Mouse (Mus musculus) lung, embryonic 16.5 days (tissue): ENCODE measurements at regions not wholly inside any gene's neighbourhood (a gene's known extent, or its start where the extent isn't known, plus 50 kb on each side); places are given as distances from the start of the nearest gene placed in this dataset.
A peak's percentile ranks its signal among the peaks of the same experiment; 100 is the strongest.

ENCODE experiments used
- ATAC-seq: fragments of 200-750 bp; cut with Nextera tagmentation; 2 replicates; pipeline ENCODE4 v1.8.0; 2017; ENCODE audit warnings: low read depth, mild to moderate bottlenecking, moderate library complexity
- H3K27ac ChIP-seq: fragments of 300-500 bp; sonication (generic); 2 replicates; pipeline ENCODE4 v1.5.1; 2014; ENCODE audit warnings: mild to moderate bottlenecking, control low read depth, low read length
- H3K27me3 ChIP-seq: fragments of 300-500 bp; sonication (generic); 2 replicates; pipeline ENCODE4 v1.6.1; 2014; ENCODE audit warnings: low read depth, low read length, mixed read lengths; ENCODE audit not compliant: control insufficient read depth, insufficient read depth
- H3K36me3 ChIP-seq: fragments of 300-500 bp; sonication (generic); 2 replicates; pipeline ENCODE4 v1.6.1; 2014; ENCODE audit warnings: low read length; ENCODE audit not compliant: control insufficient read depth, insufficient read depth
- H3K4me1 ChIP-seq: fragments of 300-500 bp; sonication (generic); replicated peaks from 2 replicates; pipeline ENCODE4 v1.6.1; 2014; ENCODE audit warnings: low read length, mixed read lengths; ENCODE audit not compliant: control insufficient read depth, insufficient read depth
- H3K4me2 ChIP-seq: fragments of 300-500 bp; sonication (generic); 2 replicates; pipeline ENCODE4 v1.6.1; 2014; ENCODE audit warnings: low read depth, low read length, control low read depth
- H3K4me3 ChIP-seq: fragments of 300-500 bp; sonication (generic); 2 replicates; pipeline ENCODE4 v1.5.1; 2014; ENCODE audit warnings: mild to moderate bottlenecking, low read length, control low read depth
- H3K9ac ChIP-seq: fragments of 300-500 bp; sonication (generic); 2 replicates; pipeline ENCODE4 v1.6.1; 2014; ENCODE audit warnings: low read length, control low read depth
- H3K9me3 ChIP-seq: fragments of 300-500 bp; sonication (generic); 2 replicates; pipeline ENCODE4 v1.6.1; 2016; ENCODE audit warnings: low read length; ENCODE audit not compliant: control insufficient read depth
- WGBS: fragments of 180-500 bp; shearing (Covaris S2); extraction: QIAGEN DNeasy Blood & Tissue Kit; methylation state at CpG from one replicate; pipeline ENCODE4 v1.1.7; 2014; 5-methylcytosine and 5-hydroxymethylcytosine counted together

- Histone ChIP-seq H3K4me2 (no peak overlapping the region), H3K9ac (no peak overlapping the region), H3K27me3 (no peaks in the 10 kb centered on the region), H3K4me3 (no peak overlapping the region), H3K36me3 (no peaks in the 10 kb centered on the region), H3K4me1 (peaks cover 15% of the 10 kb centered on the region), H3K27ac (no peak overlapping the region), H3K9me3 (no peaks in the 10 kb centered on the region)
- no peak for ATAC-seq
- WGBS = 46% methylated on average over 6 of the region's 6 CpGs
These were observed 68.6 kb downstream of the Dad1 start for GRCm38 (mm10) chr14:54185265-54185830.

- Histone ChIP-seq H3K9ac (no peak overlapping the region), H3K36me3 (no peaks in the 10 kb centered on the region), H3K9me3 (no peaks in the 10 kb centered on the region), H3K27me3 (no peaks in the 10 kb centered on the region), H3K27ac (no peak overlapping the region), H3K4me1 (peaks cover 23% of the 10 kb centered on the region), H3K4me3 (no peak overlapping the region), H3K4me2 (no peak overlapping the region)
- 50% methylated on average over 3 of the region's 3 CpGs for WGBS
- peak; percentile 68 for ATAC-seq
These were observed 70.0 kb downstream of the Dad1 start for GRCm38 (mm10) chr14:54183873-54184272.

GRCm38 (mm10) chr14:54182838-54183237 lies 71.1 kb downstream of the Dad1 start:
- Histone ChIP-seq H3K4me1 (peaks cover 31% of the 10 kb centered on the region), H3K4me2 (no peak overlapping the region), H3K27me3 (no peaks in the 10 kb centered on the region), H3K4me3 (no peak overlapping the region), H3K36me3 (no peaks in the 10 kb centered on the region), H3K9ac (no peak overlapping the region), H3K27ac (no peak overlapping the region), H3K9me3 (no peaks in the 10 kb centered on the region)
- no peak for ATAC-seq
- WGBS = 71% methylated on average over 10 of the region's 10 CpGs

DNA sequence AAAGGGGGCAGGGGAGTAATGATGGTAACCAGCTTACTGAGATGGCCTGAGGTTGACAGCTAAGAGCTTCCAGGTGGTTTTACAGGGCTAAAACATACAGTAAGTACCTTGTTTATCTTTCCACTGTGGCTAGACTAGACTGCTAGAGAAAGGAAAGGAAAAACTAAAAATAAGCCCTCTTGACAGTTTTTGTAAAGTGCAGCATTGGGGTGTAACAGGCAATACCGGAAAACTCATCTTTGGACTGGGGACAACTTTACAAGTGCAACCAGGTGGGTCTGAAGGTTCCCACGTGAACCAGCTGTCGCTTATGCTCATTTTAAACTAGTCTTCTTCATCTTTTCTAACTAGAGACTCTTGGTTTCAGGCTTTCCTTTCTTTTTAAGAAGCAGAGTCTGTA lies 72.6 kb downstream of the Dad1 start:
- H3K4me3 ChIP-seq = no peak overlapping the region
- no peaks in the 10 kb centered on the region for H3K27me3 ChIP-seq
- no peak for ATAC-seq
- H3K36me3 ChIP-seq = no peaks in the 10 kb centered on the region
- WGBS = 56% methylated on average over 3 of the region's 3 CpGs
- no peak overlapping the region for H3K9ac ChIP-seq
- H3K9me3 ChIP-seq = no peaks in the 10 kb centered on the region
- H3K4me1 ChIP-seq = peaks cover 31% of the 10 kb centered on the region
- no peak overlapping the region for H3K4me2 ChIP-seq
- 0 out of 2 replicates have a peak overlapping the region, but pooled peaks have one; percentile 12 for H3K27ac ChIP-seq

DNA sequence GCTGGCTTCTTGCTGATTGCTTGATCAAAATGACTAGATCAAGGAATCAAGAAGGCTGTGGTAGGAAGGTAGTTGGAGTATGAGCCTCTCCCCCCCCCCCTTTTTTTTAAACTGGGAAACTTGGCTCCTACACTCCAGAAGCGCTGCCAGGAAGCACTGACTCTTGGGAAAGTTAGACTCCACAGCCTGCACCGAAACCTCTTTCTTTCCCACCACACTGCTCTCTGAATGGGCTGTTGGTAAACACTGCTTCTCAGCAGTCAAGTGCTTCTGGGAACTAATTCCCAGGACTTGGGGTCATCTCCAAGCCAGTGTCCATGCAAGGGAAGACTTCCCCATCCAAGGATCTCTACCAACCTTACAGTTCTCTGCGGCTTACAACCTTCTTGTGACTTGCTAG lies 73.2 kb downstream of the Dad1 start:
- peaks cover 31% of the 10 kb centered on the region for H3K4me1 ChIP-seq
- H3K4me2 ChIP-seq = no peak overlapping the region
- no peaks in the 10 kb centered on the region for H3K9me3 ChIP-seq
- H3K27ac ChIP-seq = 0 out of 2 replicates have a peak overlapping the region, but pooled peaks have one; percentile 12
- no peak overlapping the region for H3K9ac ChIP-seq
- H3K36me3 ChIP-seq = no peaks in the 10 kb centered on the region
- ATAC-seq = peak; percentile 32
- 58% methylated on average over 3 of the region's 3 CpGs for WGBS
- H3K4me3 ChIP-seq = no peak overlapping the region
- no peaks in the 10 kb centered on the region for H3K27me3 ChIP-seq

- Histone ChIP-seq H3K27me3 (no peaks in the 10 kb centered on the region), H3K9me3 (no peaks in the 10 kb centered on the region), H3K9ac (no peak overlapping the region), H3K4me1 (peaks cover 30% of the 10 kb centered on the region), H3K36me3 (no peaks in the 10 kb centered on the region), H3K4me2 (no peak overlapping the region), H3K4me3 (no peak overlapping the region), H3K27ac (no peak overlapping the region)
- no peak for ATAC-seq
- WGBS = 49% methylated on average over 3 of the region's 3 CpGs
These were observed 73.6 kb downstream of the Dad1 start for GRCm38 (mm10) chr14:54180271-54180670.

DNA sequence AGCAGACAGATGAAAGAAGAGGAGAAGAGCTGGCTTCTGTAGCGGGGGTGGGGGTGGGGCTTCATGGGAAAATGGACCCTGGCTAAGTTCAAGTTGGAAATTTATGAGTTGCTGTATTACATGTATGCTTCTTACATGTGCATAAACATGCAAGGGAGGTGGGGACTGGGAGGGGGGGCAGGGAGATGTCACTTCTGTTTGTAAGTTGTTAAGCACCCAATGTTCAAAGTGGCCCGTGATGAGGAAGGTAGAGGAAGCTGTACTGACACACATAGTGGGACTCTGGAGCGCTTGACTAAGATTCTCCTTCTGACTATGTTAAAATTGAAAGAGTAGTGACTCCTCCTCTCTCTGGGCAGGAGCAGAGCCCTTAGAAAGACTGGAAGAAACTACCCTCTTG lies 75.0 kb downstream of the Dad1 start:
- H3K27me3 ChIP-seq = no peaks in the 10 kb centered on the region
- ATAC-seq = no peak; the same call in 1 of the 2 replicates
- WGBS = 62% methylated on average over 3 of the region's 3 CpGs
- H3K4me3 ChIP-seq = no peak overlapping the region
- H3K36me3 ChIP-seq = no peaks in the 10 kb centered on the region
- no peaks in the 10 kb centered on the region for H3K9me3 ChIP-seq
- no peak overlapping the region; the same call in 1 of the 2 replicates for H3K27ac ChIP-seq
- no peak overlapping the region for H3K4me2 ChIP-seq
- peaks cover 28% of the 10 kb centered on the region for H3K4me1 ChIP-seq
- H3K9ac ChIP-seq = no peak overlapping the region

DNA sequence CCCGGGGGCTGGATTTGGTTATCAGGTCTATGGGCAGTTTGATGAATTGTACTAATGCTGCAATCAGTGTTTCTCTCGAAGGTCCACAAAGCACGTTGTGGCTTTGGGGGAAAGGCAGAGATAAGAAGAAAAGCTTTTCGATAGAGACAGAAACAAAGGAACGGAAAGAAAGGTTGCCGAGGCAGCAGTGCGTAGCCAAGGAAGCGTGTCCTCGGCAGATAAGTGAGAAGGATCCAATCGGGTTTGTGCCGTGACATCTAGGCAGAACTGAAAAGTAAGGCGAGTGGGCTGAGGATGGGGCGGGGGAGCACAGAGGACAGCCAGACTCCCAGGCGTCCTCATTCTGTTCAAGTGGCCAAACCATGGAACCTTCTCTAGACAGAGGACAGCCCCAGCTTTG lies 77.4 kb downstream of the Dad1 start:
- no peaks in the 10 kb centered on the region for H3K36me3 ChIP-seq
- H3K9me3 ChIP-seq = no peaks in the 10 kb centered on the region
- WGBS = 57% methylated on average over 14 of the region's 14 CpGs
- H3K4me3 ChIP-seq = no peak overlapping the region
- ATAC-seq = no peak
- H3K27ac ChIP-seq = no peak overlapping the region
- no peaks in the 10 kb centered on the region for H3K27me3 ChIP-seq
- H3K9ac ChIP-seq = no peak overlapping the region
- no peak overlapping the region for H3K4me2 ChIP-seq
- H3K4me1 ChIP-seq = peaks cover 27% of the 10 kb centered on the region

GRCm38 (mm10) chr14:54175476-54175875 lies 78.4 kb downstream of the Dad1 start:
- Histone ChIP-seq H3K4me3 (no peak overlapping the region), H3K4me2 (no peak overlapping the region), H3K27me3 (no peaks in the 10 kb centered on the region), H3K4me1 (peaks cover 17% of the 10 kb centered on the region), H3K9me3 (no peaks in the 10 kb centered on the region), H3K9ac (no peak overlapping the region), H3K27ac (no peak overlapping the region), H3K36me3 (no peaks in the 10 kb centered on the region)
- WGBS = 68% methylated on average over 5 of the region's 5 CpGs
- no peak for ATAC-seq

GRCm38 (mm10) chr14:54173316-54173715 lies 80.6 kb downstream of the Dad1 start:
- Histone ChIP-seq H3K4me3 (no peak overlapping the region), H3K9ac (no peak overlapping the region), H3K27ac (no peak overlapping the region), H3K4me1 (peaks cover 3% of the 10 kb centered on the region; the same call in 1 of the 2 replicates), H3K36me3 (no peaks in the 10 kb centered on the region), H3K9me3 (no peaks in the 10 kb centered on the region), H3K4me2 (no peak overlapping the region), H3K27me3 (no peaks in the 10 kb centered on the region)
- ATAC-seq = no peak
- 82% methylated on average over 5 of the region's 5 CpGs for WGBS
